Mouse (Mus musculus): ENCODE data around the gene 4930579F01Rik.

4930579F01Rik gene

GRCm38 (mm10) chr3:138216091-138216490 is 22.5 kb upstream of the 4930579F01Rik start:
- no peak for DNase-seq (ENCODE audit: low spot score)

GRCm38 (mm10) chr3:138215395-138215989 is 21.9 kb upstream of the 4930579F01Rik start:
- DNase-seq (ENCODE audit: low spot score) = no peak

GRCm38 (mm10) chr3:138212431-138212951 is 18.9 kb upstream of the 4930579F01Rik start:
- no peak for DNase-seq (ENCODE audit: low spot score)

GRCm38 (mm10) chr3:138210432-138211075 is 16.9 kb upstream of the 4930579F01Rik start:
- no peak for DNase-seq (ENCODE audit: low spot score)

- no peak for DNase-seq (ENCODE audit: low spot score)
Observed at GRCm38 (mm10) chr3:138208821-138209220, 15.2 kb upstream of the 4930579F01Rik start.

- no peak for DNase-seq (ENCODE audit: low spot score)
Observed at GRCm38 (mm10) chr3:138198722-138199068, 5.1 kb upstream of the 4930579F01Rik start.

- DNase-seq (ENCODE audit: low spot score) = peak; percentile 81
Observed at GRCm38 (mm10) chr3:138197973-138198721, 4.5 kb upstream of the 4930579F01Rik start.

- DNase-seq (ENCODE audit: low spot score) = no peak
Observed at GRCm38 (mm10) chr3:138197556-138197955, 3.9 kb upstream of the 4930579F01Rik start.

- DNase-seq (ENCODE audit: low spot score) = no peak
Observed at GRCm38 (mm10) chr3:138197093-138197492, 3.5 kb upstream of the 4930579F01Rik start.

- DNase-seq (ENCODE audit: low spot score) = peak; percentile 7
Observed at GRCm38 (mm10) chr3:138192260-138192659, 1.4 kb downstream of the 4930579F01Rik start.

- DNase-seq (ENCODE audit: low spot score) = no peak
Observed at GRCm38 (mm10) chr3:138185995-138186930, 7.4 kb downstream of the 4930579F01Rik start.

- peak; percentile 12 for DNase-seq (ENCODE audit: low spot score)
Observed at GRCm38 (mm10) chr3:138185290-138185689, 8.3 kb downstream of the 4930579F01Rik start.

- DNase-seq (ENCODE audit: low spot score) = no peak
Observed at GRCm38 (mm10) chr3:138183371-138183770, 10.3 kb downstream of the 4930579F01Rik start.

- no peak for DNase-seq (ENCODE audit: low spot score)
Observed at GRCm38 (mm10) chr3:138182019-138182418, 11.6 kb downstream of the 4930579F01Rik start.

GRCm38 (mm10) chr3:138175551-138175950 is 18.1 kb downstream of the 4930579F01Rik start:
- DNase-seq (ENCODE audit: low spot score) = no peak

GRCm38 (mm10) chr3:138173291-138173690 is 20.3 kb downstream of the 4930579F01Rik start:
- DNase-seq (ENCODE audit: low spot score) = no peak

- DNase-seq (ENCODE audit: low spot score) = no peak
Observed at GRCm38 (mm10) chr3:138162553-138163183, 31.0 kb downstream of the 4930579F01Rik start.

- no peak for DNase-seq (ENCODE audit: low spot score)
Observed at GRCm38 (mm10) chr3:138161623-138162022, 32.0 kb downstream of the 4930579F01Rik start.

- DNase-seq (ENCODE audit: low spot score) = no peak
Observed at GRCm38 (mm10) chr3:138156651-138157050, 37.0 kb downstream of the 4930579F01Rik start.

- DNase-seq (ENCODE audit: low spot score) = no peak
Observed at GRCm38 (mm10) chr3:138155062-138155461, 38.6 kb downstream of the 4930579F01Rik start.

GRCm38 (mm10) chr3:138148811-138149210 is 44.8 kb downstream of the 4930579F01Rik start:
- DNase-seq (ENCODE audit: low spot score) = no peak
